Mouse (Mus musculus): ENCODE measurements around the gene A930004D18Rik.

- TF ChIP-seq TAL1 (IDR thresholded peaks at IDR 0.05; ENCODE audit: low read length) = no peak
- no peak for TF ChIP-seq GATA1 (IDR thresholded peaks at IDR 0.05; ENCODE audit: low read length)
Measured at GRCm38 (mm10) chr2:18064941-18065707, 27.6 kb upstream of the A930004D18Rik start.

Data from erythroblast, embryonic 14.5 days (primary cell).